Mouse (Mus musculus) hindbrain, postnatal 0 days (tissue): ENCODE results near the gene Gpm6b. TPM values are rescaled to one million over a fixed set of nuclear protein-coding genes. Genes with fewer than 3 reads are reported as not detected.

Experiments used
- ATAC-seq: fragments of 200-750 bp; cut with Nextera tagmentation; 2 replicates; pipeline ENCODE4 v1.8.0; 2017; ENCODE audit warnings: mild to moderate bottlenecking, moderate TSS enrichment, moderate library complexity
- DNase-seq: peaks from one replicate; pipeline ENCODE4 v3.0.0-alpha.2; 2015; ENCODE audit warnings: low spot score
- H3K27ac ChIP-seq: fragments of 300-500 bp; sonication (generic); 2 replicates; pipeline ENCODE4 v1.5.1; 2014; ENCODE audit warnings: mild to moderate bottlenecking
- H3K27me3 ChIP-seq: fragments of 300-500 bp; sonication (generic); 2 replicates; pipeline ENCODE4 v1.6.1; 2014; ENCODE audit warnings: low read length, mixed read lengths; ENCODE audit not compliant: insufficient read depth
- H3K36me3 ChIP-seq: fragments of 300-500 bp; sonication (generic); 2 replicates; pipeline ENCODE4 v1.6.1; 2014; ENCODE audit warnings: low read length, mixed read lengths; ENCODE audit not compliant: insufficient read depth
- H3K4me1 ChIP-seq: fragments of 300-500 bp; sonication (generic); 2 replicates; pipeline ENCODE4 v1.6.1; 2014; ENCODE audit warnings: antibody characterized with exemption, low read length, mixed read lengths; ENCODE audit not compliant: insufficient read depth
- H3K4me2 ChIP-seq: fragments of 300-500 bp; sonication (generic); 2 replicates; pipeline ENCODE4 v1.6.1; 2014; ENCODE audit warnings: low read depth, mild to moderate bottlenecking, low read length, moderate library complexity, mixed read lengths
- H3K4me3 ChIP-seq: fragments of 300-500 bp; sonication (generic); 2 replicates; pipeline ENCODE4 v1.5.1; 2014; ENCODE audit warnings: low read length
- H3K9ac ChIP-seq: fragments of 300-500 bp; sonication (generic); replicated peaks from 2 replicates; pipeline ENCODE4 v1.6.1; 2014; ENCODE audit warnings: mild to moderate bottlenecking, low read length, moderate library complexity, mixed read lengths
- H3K9me3 ChIP-seq: fragments of 300-500 bp; sonication (generic); 2 replicates; pipeline ENCODE4 v1.6.1; 2016; ENCODE audit warnings: low read length, mixed read lengths
- CTCF ChIP-seq: IDR thresholded peaks from 2 replicates; pipeline ENCODE4 v1.5.1; 2016; ENCODE audit warnings: antibody characterized with exemption, control low read depth, low read depth
- WGBS: fragments of 180-500 bp; shearing (Covaris S2); extraction: QIAGEN DNeasy Blood & Tissue Kit; methylation state at CpG from one replicate; pipeline ENCODE4 v1.1.7; 2014; 5-methylcytosine and 5-hydroxymethylcytosine counted together
- polyA plus RNA-seq: library from polyadenylated mRNA; unstranded; fragments of >200 nt; fragmentation: Nextera tagmentation; extraction: Ambion mirVana; gene quantifications from 2 replicates; pipeline ENCODE4 v1.2.1, GENCODE M21; 2015
- total RNA-seq: library from RNA; depleted of rRNA; stranded (reverse); fragments of >200 nt; gene quantifications from 2 replicates; pipeline ENCODE4 v1.2.3, GENCODE M21; 2014

Gpm6b gene
- total and polyA plus RNA-seq, 2 experiments from 2014 or later, result 369 to 393 TPM

- 50% methylated on average over 4 of the region's 4 CpGs for WGBS
- Histone ChIP-seq H3K4me2 (no peak overlapping the region), H3K9me3 (no peaks in the 10 kb centered on the region), H3K27me3 (no peaks in the 10 kb centered on the region; the same call in 1 of the 2 replicates), H3K27ac (no peak overlapping the region; the same call in 1 of the 2 replicates), H3K4me1 (no peaks in the 10 kb centered on the region), H3K9ac (no peak overlapping the region), H3K4me3 (no peak overlapping the region), H3K36me3 (no peaks in the 10 kb centered on the region)
- TF ChIP-seq CTCF, result no peak
- ATAC-seq, result no peak
- peak; percentile 21 for DNase-seq
These were observed 4.7 kb downstream of the Gpm6b start for GRCm38 (mm10) chrX:166243261-166243885.

GRCm38 (mm10) chrX:166271489-166271888, 32.8 kb downstream of the Gpm6b start:
- no peak for TF ChIP-seq CTCF
- Histone ChIP-seq H3K9me3 (no peaks in the 10 kb centered on the region), H3K9ac (no peak overlapping the region), H3K4me1 (no peaks in the 10 kb centered on the region), H3K4me3 (no peak overlapping the region), H3K36me3 (no peaks in the 10 kb centered on the region), H3K27ac (peak overlapping the region; percentile 58; the same call in 1 of the 2 replicates), H3K27me3 (no peaks in the 10 kb centered on the region), H3K4me2 (no peak overlapping the region)
- ATAC-seq, result peak; percentile 91
- peak; percentile 75 for DNase-seq
- whole genome bisulfite sequencing, result 48% methylated on average over 1 of the region's 1 CpGs

GRCm38 (mm10) chrX:166272646-166273045, 33.9 kb downstream of the Gpm6b start:
- H3K9me3 ChIP-seq, result no peaks in the 10 kb centered on the region
- no peak overlapping the region for H3K9ac ChIP-seq
- H3K27ac ChIP-seq, result no peak overlapping the region
- H3K36me3 ChIP-seq, result no peaks in the 10 kb centered on the region
- no peaks in the 10 kb centered on the region for H3K27me3 ChIP-seq
- no peaks in the 10 kb centered on the region for H3K4me1 ChIP-seq
- WGBS, result 58% methylated on average over 6 of the region's 6 CpGs
- ATAC-seq (no peak), DNase-seq (no peak)
- no peak for TF ChIP-seq CTCF
- H3K4me3 ChIP-seq, result no peak overlapping the region
- H3K4me2 ChIP-seq, result no peak overlapping the region

GRCm38 (mm10) chrX:166279861-166280260, 41.1 kb downstream of the Gpm6b start:
- no peak for TF ChIP-seq CTCF
- no peak for ATAC-seq

DNA sequence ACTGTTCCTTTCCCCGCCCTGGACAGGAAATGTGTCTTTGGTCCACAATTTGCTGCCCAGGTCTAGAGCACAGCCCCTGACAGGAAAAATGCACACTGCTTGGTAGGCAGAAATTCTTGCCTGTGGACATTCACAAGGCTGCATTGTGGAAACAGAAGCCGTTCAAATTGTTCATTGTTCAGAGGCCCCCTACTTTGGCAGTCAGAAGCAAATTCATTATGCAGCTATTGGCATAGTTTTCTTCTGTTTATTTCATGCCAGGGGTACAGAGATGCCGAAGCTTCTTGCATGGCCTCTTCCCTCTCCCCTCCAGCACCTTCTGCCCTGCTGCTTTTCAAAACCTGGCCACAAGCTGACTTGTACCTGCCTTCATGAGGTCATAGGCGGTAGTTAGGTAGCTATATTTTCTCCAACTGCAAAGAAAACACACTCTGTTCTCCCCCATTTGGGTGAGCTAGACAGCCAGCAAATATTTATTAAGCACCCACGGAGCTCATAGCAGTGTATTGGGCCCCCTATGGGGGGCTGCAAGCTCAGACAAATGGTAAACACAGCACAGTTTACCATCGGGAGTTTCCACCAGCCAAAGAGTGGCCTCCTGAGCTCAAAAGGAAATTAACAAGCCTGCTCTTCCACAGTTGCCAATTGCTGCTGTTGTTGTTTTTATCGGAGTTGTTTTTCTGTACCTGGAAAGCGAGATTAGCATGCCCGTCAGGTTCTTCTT, 48.2 kb downstream of the Gpm6b start:
- H3K4me3 ChIP-seq, result no peak overlapping the region
- no peak overlapping the region for H3K9ac ChIP-seq
- H3K4me2 ChIP-seq, result no peak overlapping the region
- ATAC-seq, result peak; percentile 72
- WGBS, result 40% methylated on average over 9 of the region's 9 CpGs
- DNase-seq, result peak; percentile 53
- 0 out of 2 replicates have a peak, but pooled peaks have one; percentile 2 for TF ChIP-seq CTCF
- peak overlapping the region; percentile 70 for H3K27ac ChIP-seq
- no peaks in the 10 kb centered on the region for H3K9me3 ChIP-seq
- no peaks in the 10 kb centered on the region for H3K36me3 ChIP-seq
- no peaks in the 10 kb centered on the region for H3K27me3 ChIP-seq
- peaks cover 7% of the 10 kb centered on the region; the same call in 1 of the 2 replicates for H3K4me1 ChIP-seq

More at GRCm38 (mm10) chrX:166279861-166280260, 41.1 kb downstream of the Gpm6b start:
- Histone ChIP-seq H3K9me3 (no peaks in the 10 kb centered on the region), H3K27ac (no peak overlapping the region), H3K4me1 (no peaks in the 10 kb centered on the region), H3K27me3 (no peaks in the 10 kb centered on the region), H3K4me3 (no peak overlapping the region), H3K36me3 (no peaks in the 10 kb centered on the region), H3K9ac (no peak overlapping the region), H3K4me2 (no peak overlapping the region)
- WGBS, result 90% methylated on average over 1 of the region's 1 CpGs
- no peak for DNase-seq

GRCm38 (mm10) chrX:166291266-166291665, 52.6 kb downstream of the Gpm6b start:
- Histone ChIP-seq H3K27ac (no peak overlapping the region), H3K36me3 (no peaks in the 10 kb centered on the region), H3K9me3 (no peaks in the 10 kb centered on the region), H3K27me3 (no peaks in the 10 kb centered on the region), H3K4me2 (no peak overlapping the region), H3K4me1 (peaks cover 7% of the 10 kb centered on the region; the same call in 1 of the 2 replicates), H3K9ac (no peak overlapping the region), H3K4me3 (no peak overlapping the region)
- 75% methylated on average over 3 of the region's 3 CpGs for WGBS
- ATAC-seq, result no peak
- DNase-seq, result no peak
- no peak for TF ChIP-seq CTCF

DNA sequence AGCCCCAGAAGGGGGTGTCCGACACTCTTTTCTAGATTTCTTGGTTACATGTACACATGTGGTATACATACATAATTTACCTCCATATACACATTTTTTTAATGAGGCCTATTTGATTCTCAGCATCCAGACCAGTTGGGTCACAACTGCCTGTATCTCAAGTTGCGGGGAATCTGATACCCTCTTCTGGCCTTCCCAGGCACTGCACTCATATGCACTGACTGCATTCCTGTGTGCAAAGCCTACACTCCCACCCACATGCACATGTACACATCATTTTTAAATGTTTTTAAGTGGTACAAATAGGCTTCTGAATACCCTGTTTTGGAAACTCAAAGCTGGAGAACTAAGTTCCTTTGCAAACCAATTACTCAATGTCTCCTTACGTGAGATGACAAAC, 54.8 kb downstream of the Gpm6b start:
- no peaks in the 10 kb centered on the region for H3K27me3 ChIP-seq
- no peak overlapping the region for H3K27ac ChIP-seq
- TF ChIP-seq CTCF, result peak; percentile 23; the same call in 1 of the 2 replicates
- no peaks in the 10 kb centered on the region for H3K9me3 ChIP-seq
- no peak overlapping the region for H3K4me3 ChIP-seq
- WGBS, result 88% methylated on average over 3 of the region's 3 CpGs
- no peaks in the 10 kb centered on the region for H3K4me1 ChIP-seq
- ATAC-seq (no peak), DNase-seq (no peak)
- no peaks in the 10 kb centered on the region for H3K36me3 ChIP-seq
- no peak overlapping the region for H3K4me2 ChIP-seq
- H3K9ac ChIP-seq, result no peak overlapping the region
